Mouse (Mus musculus): ENCODE measurements around the gene Scgb2b7. TPM values are rescaled to one million over a fixed set of nuclear protein-coding genes. Genes with fewer than 3 reads are reported as not detected.

Gene Scgb2b7
- total RNA-seq (2023) = not detected

DNA sequence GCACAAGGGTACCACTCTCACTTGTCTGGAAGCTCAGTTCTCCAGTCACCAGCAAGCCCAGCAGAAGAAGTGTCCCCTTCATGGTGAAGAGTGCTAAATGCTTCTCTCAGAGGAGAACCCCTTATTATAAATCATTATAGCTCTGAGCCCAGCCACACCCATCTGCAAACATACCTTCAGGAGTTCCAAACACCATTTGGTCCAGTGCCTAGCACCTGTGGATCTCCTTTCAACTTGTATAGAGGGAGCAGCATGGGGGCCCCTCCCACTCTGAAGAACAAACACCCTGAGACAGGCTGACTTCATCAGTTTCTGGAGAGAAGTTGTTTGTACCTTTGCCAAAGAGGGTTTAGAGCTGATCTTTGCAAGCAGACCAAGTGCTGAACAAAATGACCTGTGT is at the start of gene Scgb2b7:
Gene Scgb2b7, minus strand, starts transcription at position 101 of the 400 bp plus-strand sequence.

GRCm38 (mm10) chr7:31712365-31712764 is 6.8 kb upstream of the Scgb2b7 start, which contains the start of gene Scgb1b7:
Gene Scgb1b7 (plus strand): TSS chr7:31712665.

Other genes starting within 250 kb of the Scgb2b7 start
- not detected for gene Scgb1b7, start 6.9 kb upstream of the Scgb2b7 start, total RNA-seq (2023)